Mouse (Mus musculus): ENCODE measurements around the gene Prdx5.
A peak's percentile ranks its signal among the peaks of the same experiment; 100 is the strongest.

The Prdx5 gene

DNA sequence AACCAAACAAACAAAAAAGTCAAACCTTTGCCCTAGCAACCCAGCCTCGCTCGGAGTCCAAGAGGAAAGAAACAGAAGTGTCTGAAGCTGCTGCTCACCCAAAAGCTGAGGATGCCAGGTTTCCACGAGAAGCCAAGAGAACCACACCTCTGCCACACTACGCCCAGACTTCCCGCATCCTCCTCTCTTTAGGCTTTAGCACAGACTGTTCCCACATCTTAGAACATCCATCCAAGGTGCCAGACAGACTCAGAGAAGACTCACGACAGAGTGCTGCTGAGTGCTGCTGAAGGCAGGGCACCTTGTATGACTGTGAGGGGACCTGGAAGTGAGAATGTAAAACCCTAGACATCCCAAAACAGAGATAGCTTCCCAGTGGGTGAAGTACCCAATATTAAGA, 34.1 kb downstream of the Prdx5 start:
- no peak for DNase-seq

DNA sequence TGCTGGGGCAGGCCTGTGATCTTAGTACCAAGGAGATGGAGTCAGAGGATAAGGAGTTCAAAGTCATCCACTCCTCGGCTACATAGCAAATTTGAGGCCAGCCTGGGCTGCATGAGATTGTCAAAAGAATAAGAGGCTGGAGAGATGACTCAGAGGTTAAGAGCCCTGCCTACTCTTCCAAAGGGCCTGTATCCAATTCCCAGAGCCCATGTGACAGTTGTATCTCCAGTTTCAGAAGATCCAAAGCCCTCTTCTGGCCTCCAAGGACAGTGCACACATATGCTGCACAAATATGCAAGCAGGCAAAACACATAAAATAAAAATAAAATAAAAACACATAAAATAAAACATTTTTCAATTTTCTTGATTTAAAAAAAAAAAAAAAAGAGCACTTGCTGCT, 35.6 kb downstream of the Prdx5 start:
- no peak for DNase-seq

DNA sequence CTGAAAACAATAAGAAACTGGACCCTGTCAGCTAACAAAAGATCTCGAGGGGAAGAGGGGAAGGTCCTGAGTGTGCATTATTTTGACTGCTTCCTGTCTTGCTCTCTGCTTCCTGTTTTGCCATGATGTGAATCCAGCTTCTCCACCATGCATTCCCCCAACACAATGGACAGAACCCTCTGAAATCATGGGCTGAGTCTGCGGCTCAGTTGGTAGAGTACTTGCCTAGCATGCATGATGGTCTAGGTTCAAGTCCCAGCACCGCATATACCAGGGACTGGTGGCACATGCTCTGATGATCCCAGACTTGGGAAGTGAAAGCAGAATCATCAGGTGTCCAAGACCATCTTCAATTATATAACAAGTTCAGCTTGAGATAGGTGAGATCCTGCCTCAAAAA, 37.2 kb downstream of the Prdx5 start:
- DNase-seq = no peak

DNA sequence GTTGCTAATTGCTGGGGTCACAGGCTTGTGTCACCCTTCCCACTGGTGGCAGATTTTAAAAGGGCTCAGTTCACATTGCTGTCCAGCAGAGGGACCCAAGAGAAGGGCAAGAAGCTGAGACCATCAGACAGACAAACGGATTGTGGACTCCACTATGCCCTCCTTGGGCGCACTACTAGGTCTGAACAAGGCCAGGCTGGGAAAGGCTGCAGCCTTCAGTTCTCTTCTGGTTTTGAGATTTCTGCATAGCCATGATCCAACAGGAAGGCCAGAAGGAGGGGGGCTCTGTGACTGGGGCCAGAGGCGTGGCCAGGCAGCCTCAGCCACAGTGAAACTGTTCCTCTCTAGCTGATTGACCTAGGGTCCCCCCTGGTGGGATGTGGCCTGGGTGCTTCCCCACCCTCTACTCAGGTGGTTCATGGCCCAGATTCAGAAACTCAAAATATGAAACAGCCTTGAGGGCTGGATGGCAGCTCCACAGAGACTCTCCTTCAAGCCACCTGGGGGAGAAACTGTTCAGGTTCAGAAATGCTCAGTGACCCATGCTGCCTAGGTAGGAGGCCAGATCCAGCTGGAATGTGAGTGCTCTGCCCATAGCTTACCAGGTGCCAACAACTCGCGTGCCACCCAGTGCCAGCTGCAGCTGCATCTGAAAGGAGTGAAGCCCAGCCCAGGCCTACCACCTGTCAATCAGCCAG, 38.2 kb downstream of the Prdx5 start:
- DNase-seq = peak; percentile 33 to 55

DNA sequence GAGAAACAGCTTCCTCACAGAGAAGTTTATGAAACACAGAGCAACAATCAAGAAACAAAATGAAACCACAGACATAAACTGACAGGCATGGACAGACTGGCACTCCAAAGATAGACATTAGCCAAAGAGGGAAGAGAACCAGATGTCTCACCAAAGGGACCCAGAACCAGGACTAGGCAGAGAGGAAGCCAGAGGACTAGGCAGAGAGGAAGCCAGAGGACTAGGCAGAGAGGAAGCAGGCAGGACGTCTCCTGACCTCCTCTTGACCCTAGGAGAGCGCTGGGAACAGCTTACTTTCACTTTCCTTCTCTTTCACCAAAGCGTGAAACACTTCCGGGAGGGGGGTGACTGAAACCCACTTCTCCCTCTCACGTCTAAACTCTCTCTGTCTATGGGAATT, 40.6 kb downstream of the Prdx5 start:
- peak; percentile 69 to 77 for DNase-seq

DNA sequence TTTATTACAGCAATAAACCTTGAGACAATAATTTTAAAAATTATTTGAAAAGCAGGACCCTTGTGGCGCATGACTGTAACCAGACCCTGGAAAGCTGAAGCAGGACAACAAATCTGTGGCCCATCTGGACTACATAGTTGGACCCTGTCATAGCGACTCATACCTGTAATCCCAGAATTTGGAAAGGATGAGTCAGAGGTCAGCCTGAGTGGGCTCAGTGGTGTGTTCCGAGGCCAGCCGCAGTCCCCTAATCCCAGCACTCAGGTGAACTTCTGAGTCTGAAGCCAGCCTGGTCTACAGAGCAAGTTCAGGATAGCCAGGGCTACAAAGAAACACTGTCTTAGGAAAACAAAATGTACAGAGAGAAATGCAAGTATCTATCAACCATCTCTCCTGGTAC, 48.5 kb downstream of the Prdx5 start:
- DNase-seq = no peak

DNA sequence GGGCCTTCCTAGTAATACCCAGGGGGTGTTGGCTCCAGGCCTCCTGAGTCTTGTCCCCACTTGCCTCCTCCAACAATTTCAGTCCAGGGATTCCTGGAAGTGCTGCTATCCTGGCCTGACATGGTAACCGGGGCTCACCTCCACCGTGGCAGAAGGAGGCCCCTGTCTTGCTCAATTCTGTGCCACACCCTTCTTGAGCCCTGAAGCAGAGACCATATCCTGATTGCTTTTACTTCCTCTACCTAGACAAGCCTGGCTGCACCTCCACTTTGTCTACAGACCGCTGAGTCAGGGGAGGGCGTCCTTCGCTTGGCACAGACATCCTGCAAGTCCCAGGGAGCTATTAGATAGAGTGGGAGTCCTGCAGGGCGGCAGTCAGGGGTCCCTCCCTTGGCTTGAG, 49.2 kb downstream of the Prdx5 start:
- DNase-seq = peak in 1 of 2 experiments; percentile 36

DNA sequence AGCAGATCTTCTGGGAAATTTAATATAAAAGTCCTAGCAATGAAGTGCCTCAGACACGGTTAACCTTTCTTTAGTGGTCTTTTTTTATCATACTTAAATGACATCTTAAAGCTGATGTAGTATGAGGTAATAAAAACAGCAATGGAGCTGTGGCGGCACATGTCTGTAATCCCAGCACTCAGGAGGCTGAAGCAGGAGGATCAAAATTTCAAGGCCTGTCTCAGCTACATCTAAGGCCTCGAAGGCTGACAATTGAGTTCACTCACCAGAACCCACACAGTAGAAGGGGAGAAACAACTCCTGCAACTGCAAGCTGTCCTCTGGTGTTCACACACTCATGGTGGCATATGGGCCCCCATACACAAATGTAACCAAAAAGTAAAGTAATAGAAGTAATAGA, 49.9 kb downstream of the Prdx5 start:
- DNase-seq = no peak

DNA sequence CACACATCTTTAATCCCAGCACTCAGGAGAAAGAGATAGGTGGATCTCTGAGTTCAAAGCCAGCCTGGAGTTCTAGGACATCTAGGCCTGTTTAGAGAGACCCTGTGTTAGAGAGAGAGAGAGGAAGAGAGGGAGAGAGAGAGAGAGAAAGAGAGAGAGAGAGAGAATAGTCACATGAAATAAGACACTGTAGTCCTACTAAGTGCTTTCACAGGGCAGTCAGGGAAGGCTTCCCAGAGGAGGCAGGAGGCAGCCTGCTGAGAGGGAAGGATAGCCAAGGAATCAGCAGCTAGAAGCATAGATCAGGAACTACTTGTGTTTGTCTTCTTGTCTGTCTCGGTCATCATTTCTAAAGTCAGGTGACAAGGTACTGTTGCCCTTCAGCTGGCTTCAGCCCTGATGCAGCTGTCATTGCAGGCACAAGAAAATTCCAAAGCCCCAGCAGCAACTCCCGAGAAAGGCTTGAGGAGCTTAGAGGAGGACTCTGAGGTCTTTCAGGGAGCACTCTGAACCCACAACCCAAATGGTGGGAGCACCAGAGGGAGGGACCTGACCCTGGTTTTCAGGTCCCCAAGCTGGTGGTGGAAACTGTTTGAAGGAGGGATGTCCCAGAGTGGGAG, 50.8 kb downstream of the Prdx5 start:
- no peak for DNase-seq

DNA sequence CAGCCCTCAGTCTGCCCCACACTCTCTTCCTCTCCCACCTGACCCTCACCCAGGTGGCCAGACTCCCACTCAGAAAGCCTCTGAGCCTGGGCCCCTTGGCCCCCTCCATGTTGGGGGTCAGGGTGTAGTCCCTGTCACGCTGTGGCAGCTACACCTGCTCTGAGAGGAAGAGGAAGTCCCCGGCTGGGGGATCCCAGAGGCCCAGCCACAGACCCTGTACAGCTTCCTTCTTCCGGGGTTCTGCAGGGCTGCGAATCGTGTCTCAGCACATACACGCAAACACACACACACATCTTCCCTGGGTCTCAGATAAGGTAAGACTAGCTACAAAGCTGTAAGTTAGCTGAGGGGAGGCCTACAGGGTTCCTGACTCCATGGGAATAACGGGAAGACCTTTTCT, 51.9 kb downstream of the Prdx5 start, which contains the start of gene Ccdc88b:
Gene Ccdc88b, minus strand, starts transcription at position 181 of the 400 bp plus-strand sequence.
- DNase-seq = peak; percentile 63 to 77

DNA sequence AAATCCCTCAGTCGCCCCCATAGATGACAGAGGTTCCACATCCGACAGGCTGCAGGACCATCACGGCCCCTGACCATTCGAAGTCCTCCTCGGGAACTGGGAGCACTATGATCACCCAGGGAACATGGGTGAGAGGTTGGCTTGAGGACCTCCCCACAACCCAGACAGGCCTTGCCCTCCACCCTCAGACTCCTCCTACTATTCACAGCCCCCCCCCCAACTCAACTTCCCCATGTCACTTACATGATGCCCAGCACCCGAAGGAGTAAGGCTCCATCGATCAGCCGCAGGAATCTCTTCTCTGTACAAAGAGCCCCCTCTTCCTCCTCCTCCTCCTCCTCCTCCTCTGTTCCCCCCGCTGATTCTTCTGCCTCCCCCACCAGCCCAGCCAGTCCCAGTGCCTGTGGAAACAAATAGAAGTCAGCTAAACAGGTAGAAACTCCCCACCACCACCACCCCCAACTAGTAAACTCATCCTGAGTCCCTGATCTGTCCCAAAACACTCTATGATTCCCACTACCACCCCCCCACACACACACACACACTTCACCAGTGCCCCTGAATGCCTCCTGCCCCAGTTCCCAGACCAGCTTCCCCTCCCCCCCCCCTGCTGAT, 52.4 kb downstream of the Prdx5 start:
- DNase-seq = peak in 1 of 2 experiments; percentile 19

DNA sequence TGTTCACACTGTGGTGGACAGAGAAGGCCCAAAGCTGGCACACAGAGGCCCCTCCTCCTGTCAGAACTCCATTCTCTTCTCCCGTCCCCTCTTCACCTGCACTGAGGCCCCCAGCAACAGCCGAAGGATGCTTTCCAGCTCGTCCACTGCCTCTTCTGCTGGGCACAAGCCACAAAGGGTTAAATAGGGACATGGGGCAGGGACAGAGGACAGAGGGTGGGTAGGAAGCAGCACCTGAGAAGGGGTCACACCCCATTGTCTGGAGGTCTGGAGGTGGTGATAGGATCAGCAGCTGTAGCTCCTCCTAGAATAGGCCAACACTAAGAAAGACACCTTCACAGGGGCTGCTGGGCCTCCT, 52.9 kb downstream of the Prdx5 start:
- DNase-seq = no peak

Data from lung, postnatal 4 days (tissue).